Mouse (Mus musculus): ENCODE results near the gene Atp2b2. TPM values are rescaled to one million over a fixed set of nuclear protein-coding genes. Genes with fewer than 3 reads are reported as not detected.

Gene Atp2b2
- 0.09 and 0.12 TPM in 2 replicates for polyA plus RNA-seq (2015; fragmentation: Nextera tagmentation; extraction: Ambion mirVana)

DNA sequence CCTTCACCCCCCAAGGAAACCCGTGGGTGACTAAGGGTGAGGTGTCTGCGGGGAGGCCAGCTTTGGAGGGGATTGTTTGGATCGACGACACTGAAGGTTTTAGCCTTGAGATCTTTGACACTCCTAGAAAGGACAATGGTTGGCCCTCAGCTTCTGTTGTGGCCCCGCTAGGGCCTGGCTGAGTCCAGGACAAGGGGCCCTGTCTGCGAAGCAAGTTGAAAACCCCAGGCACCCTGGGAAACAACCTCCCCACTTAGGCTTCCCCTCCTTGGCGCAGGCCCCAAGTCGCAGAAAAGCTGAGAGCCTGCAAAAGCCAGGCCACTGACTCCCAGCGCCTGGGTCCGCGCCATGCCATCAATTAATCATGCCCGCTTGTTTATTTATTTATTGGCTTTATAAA is at the start of gene Atp2b2:
TSS of gene Atp2b2 (minus strand) at position 282 of the 400 bp plus-strand sequence.

DNA sequence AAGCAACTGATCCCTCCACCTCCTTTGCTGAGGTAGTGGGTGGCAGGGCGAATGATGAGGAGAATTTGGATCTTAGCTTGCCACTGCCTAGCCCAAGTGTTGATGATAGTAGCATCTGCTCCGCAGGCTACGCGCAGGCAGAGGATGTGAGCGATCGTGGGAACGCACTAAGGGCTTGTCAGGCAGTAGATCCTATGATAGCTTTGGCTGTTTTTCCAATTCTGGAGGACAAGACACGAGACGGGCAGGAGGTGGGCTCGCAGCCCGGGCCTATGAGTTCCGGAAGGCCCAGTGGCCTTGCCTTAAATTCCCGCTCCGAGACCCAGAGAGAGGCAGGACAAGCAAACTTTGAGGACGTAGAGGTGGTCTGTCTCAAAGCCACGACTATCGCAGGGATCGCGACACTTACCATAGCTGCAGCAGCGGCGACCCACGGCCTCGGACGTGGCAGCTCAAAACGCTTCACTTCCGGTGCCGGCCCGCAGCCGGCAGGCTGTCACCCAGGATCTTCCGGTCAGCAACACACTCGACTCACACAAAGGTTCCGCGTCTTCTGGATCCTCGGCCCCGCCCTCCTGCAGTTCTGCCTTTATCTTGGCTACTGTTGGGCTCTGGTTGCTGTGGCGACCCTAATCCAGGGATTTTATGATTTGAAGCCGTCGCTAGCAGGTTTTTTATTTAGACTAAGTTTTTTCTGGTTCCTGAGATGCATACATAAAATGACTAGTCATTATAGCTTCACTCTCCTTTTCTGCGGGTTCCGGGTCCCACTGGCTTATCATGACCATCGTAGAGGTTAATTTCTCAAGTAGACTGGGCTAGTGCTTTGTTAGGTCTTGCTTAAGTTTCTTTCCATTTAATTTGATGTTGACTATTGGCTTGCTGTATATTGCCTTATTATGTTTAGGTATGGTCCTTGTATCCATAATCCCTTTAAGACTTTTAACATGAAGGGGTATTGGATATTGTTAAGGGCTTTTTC is 301.9 kb downstream of the Atp2b2 start, which contains the start of gene Sec13:
TSS of gene Sec13 (minus strand) at position 508 of the 982 bp plus-strand sequence.

DNA sequence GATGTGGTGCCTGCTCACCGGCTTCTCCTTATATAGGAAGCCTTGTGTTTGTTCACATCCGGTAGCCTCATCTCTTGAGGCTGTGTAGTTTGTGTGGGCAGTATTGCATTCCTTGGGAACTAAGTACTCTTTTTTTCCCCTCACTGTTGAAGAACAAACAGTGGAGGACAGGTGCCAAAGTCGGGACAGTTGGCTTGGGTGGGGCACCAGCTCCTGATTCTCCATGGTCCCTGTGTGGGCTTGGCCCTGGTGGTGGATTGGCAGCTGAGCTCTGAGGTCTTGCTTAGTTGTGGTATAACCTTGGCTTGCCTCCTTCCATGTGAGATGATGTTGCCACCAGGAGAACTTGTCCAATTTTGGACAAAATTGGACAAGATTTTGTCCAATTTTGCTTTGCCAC is 322.5 kb downstream of the Atp2b2 start, which contains the start of gene Ghrl:
TSS of gene Ghrl (minus strand) at position 3 of the 400 bp plus-strand sequence.

DNA sequence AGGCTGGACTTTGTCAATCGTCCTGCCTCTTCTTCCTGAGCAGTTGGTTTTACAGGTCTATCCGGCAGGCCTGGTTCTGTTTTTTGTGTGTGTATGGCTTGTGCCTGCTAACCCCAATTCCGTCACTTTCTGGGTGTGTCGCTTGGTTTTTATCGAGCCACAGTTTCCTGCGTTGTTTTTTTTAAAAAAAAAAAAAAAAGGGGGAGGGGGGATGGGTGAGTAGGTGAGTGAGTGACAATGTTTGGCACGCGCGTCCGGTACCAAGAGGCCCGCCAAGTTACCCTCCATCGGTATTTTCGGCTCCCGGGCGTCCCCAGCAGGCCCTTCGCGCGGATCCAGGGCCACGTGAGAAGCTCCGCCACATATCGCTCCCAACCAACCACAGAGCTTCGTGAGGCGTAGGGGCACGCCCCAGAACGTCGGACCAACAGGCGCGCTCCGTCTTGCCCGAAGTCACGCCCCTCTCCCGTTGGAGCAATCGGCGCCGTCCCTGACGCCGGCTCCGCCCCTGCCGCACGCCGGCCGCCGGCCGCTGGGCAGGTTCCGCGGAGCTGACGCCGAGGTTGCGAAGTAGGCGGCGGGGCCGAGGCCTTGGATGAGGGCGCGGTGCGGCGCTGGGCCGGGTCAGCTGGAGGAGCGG is 345.7 kb downstream of the Atp2b2 start, which contains the start of gene Tatdn2:
TSS of gene Tatdn2 (plus strand) at position 469 of the 640 bp plus-strand sequence.

Small RNA genes lying within 50 kb of the gene (microRNA-seq; reads per million reads assigned to microRNA genes)
- 0 to 0.61 reads per million in 2 experiments for gene Mir7042

Other genes with a start within 250 kb of the Atp2b2 start
- gene Slc6a11, start 88.6 kb upstream of the Atp2b2 start, polyA plus RNA-seq (2015; fragmentation: Nextera tagmentation; extraction: Ambion mirVana) = 0.12 and 0.15 TPM in 2 replicates
- not detected in 2 replicates for gene Slc6a1, start 240.0 kb upstream of the Atp2b2 start, polyA plus RNA-seq (2015; fragmentation: Nextera tagmentation; extraction: Ambion mirVana)